Mouse (Mus musculus): Measurements from ENCODE around the gene Jam2.

GRCm38 (mm10) chr16:84807874-84808273 lies 34.0 kb downstream of the Jam2 start:
- TF ChIP-seq CTCF (conservative IDR thresholded peaks at IDR 0.05; ENCODE audit: insufficient read depth, insufficient read length, low read depth, low read length) = no peak
- no peak for TF ChIP-seq POLR2A (IDR thresholded peaks at IDR 0.05; ENCODE audit: low read depth, low read length)
